Comparison of ENCODE assay signal across 8 mouse cellular contexts in the genomic region with DNA sequence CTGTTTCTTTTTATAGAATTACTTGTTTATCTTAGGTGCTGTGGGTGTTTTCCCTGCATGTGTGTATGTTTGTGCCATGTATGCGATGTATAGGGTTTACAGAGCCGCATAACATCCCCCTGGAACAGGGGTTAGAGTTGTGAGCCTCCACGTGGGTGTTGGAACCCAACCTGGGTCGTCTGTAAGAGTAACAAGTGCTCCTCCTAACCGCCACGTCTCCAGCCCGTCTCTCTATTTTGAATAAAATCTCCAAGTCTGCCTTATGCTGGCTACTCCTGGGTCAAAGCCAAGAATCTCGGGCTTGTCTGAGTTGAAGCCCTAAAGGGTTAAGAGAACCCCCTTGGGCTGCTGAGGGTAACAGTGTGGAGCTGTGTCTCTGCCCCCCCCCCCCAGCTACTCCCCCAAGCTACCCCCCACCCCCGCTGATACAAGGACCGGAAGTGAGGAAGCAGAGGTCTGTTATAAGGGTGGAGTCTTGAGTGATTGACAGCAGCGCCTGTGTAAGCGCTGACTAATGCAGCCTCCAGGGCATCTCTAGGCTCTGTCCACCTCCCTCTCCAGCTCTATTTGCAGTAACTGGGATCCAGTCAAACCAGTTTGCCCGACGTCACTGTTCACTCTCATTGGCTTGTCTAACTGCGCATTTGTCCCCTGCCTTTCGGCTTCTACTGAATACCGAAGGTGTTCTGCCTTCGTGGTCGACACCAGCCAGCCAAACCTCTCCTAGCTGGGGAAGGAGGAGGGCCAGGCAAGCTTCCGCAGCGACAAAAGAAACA. TPM values are rescaled to one million over a fixed set of nuclear protein-coding genes. Genes with fewer than 3 reads are reported as not detected.
DNase-seq lines count a peak whose midpoint lies in the region; ATAC-seq and TF ChIP-seq lines count a peak whose summit lies in the region.

No protein-coding gene starts in this region.

- TF ChIP-seq CTCF in MEL (IDR thresholded peaks at IDR 0.05 in 2 of 3, conservative IDR thresholded peaks at IDR 0.05 in 1 of 3; ENCODE audit: control insufficient read depth in 1 of 3, insufficient read depth in 1 of 3, low read depth in 2 of 3, low read length in 3 of 3, poor library complexity in 1 of 3, severe bottlenecking in 1 of 3) = no peak
- TF ChIP-seq CTCF in bone marrow, adult 2 months (IDR thresholded peaks at IDR 0.05; ENCODE audit: control insufficient read depth, insufficient read depth, low read length) = no peak
- no peak for TF ChIP-seq CTCF in kidney, postnatal 0 days (IDR thresholded peaks at IDR 0.05; ENCODE audit: low read depth)
- TF ChIP-seq CTCF in liver, postnatal 0 days (IDR thresholded peaks at IDR 0.05; ENCODE audit: low read depth) = no peak

- no peaks in the 10 kb centered on the region for H3K9me3 ChIP-seq in MEL (replicated peaks; ENCODE audit: insufficient read depth, low read length)
- H3K9me3 ChIP-seq in embryonic facial prominence, embryonic 14.5 days (ENCODE audit: control insufficient read depth, low read length) = no peaks in the 10 kb centered on the region
- no peaks in the 10 kb centered on the region for H3K9me3 ChIP-seq in heart, embryonic 14.5 days (ENCODE audit: control insufficient read depth, low read length)
- H3K9me3 ChIP-seq in kidney, postnatal 0 days (replicated peaks; ENCODE audit: low read length) = no peaks in the 10 kb centered on the region
- H3K9me3 ChIP-seq in liver, postnatal 0 days (ENCODE audit: low read length) = no peaks in the 10 kb centered on the region
- H3K9me3 ChIP-seq in neural tube, embryonic 12.5 days = no peaks in the 10 kb centered on the region

- no peak for TF ChIP-seq EP300 in MEL (IDR thresholded peaks at IDR 0.05; ENCODE audit: low read depth in 1 of 2, low read length in 2 of 2)
- TF ChIP-seq EP300 in liver, postnatal 0 days (IDR thresholded peaks at IDR 0.05; ENCODE audit: low read depth) = no peak

- no peak for TF ChIP-seq POLR2A in MEL (IDR thresholded peaks at IDR 0.05; ENCODE audit: control insufficient read depth in 1 of 2, insufficient read depth in 1 of 2, low read depth in 1 of 2, low read length in 2 of 2, poor library complexity in 1 of 2)
- TF ChIP-seq POLR2A in bone marrow, adult 2 months (IDR thresholded peaks at IDR 0.05; ENCODE audit: borderline replicate concordance, control insufficient read depth, low read depth, low read length) = no peak

- no peak for TF ChIP-seq RAD21 in MEL (IDR thresholded peaks at IDR 0.05; ENCODE audit: low read depth, low read length)

- H3K36me3 ChIP-seq in MEL (ENCODE audit: control insufficient read depth in 1 of 2, insufficient read depth in 2 of 2, low read length in 2 of 2) = peaks cover 0 to 7% of the 10 kb centered on the region in 2 experiments; a peak in 1 of 4 replicates
- H3K36me3 ChIP-seq in embryonic facial prominence, embryonic 14.5 days (ENCODE audit: control insufficient read depth, insufficient read depth, low read length) = no peaks in the 10 kb centered on the region
- H3K36me3 ChIP-seq in heart, embryonic 14.5 days (ENCODE audit: control insufficient read depth, insufficient read depth, low read length) = no peaks in the 10 kb centered on the region
- no peaks in the 10 kb centered on the region for H3K36me3 ChIP-seq in kidney, postnatal 0 days (ENCODE audit: insufficient read depth, low read length)
- H3K36me3 ChIP-seq in liver, postnatal 0 days (replicated peaks; ENCODE audit: insufficient read depth, low read length) = no peaks in the 10 kb centered on the region
- no peaks in the 10 kb centered on the region for H3K36me3 ChIP-seq in neural tube, embryonic 12.5 days

- H3K4me2 ChIP-seq in embryonic facial prominence, embryonic 14.5 days (ENCODE audit: low read depth, low read length) = peak overlapping the region; percentile 64
- H3K4me2 ChIP-seq in heart, embryonic 14.5 days (ENCODE audit: low read length) = peak overlapping the region; percentile 88
- peak overlapping the region; percentile 47 for H3K4me2 ChIP-seq in kidney, postnatal 0 days (ENCODE audit: low read length)
- peak overlapping the region; percentile 71 for H3K4me2 ChIP-seq in liver, postnatal 0 days (ENCODE audit: low read depth, low read length)
- peak overlapping the region; percentile 58 for H3K4me2 ChIP-seq in neural tube, embryonic 12.5 days (replicated peaks)

- H3K4me3 ChIP-seq in MEL (ENCODE audit: control insufficient read depth in 1 of 2, insufficient read depth in 1 of 2, low read depth in 2 of 2, low read length in 2 of 2) = peak overlapping the region; percentile 48 to 55
- peak overlapping the region; percentile 49 for H3K4me3 ChIP-seq in bone marrow, adult 2 months (replicated peaks; ENCODE audit: control insufficient read depth, low read depth, low read length)
- peak overlapping the region; percentile 38 for H3K4me3 ChIP-seq in embryonic facial prominence, embryonic 14.5 days (ENCODE audit: low read depth, low read length)
- peak overlapping the region; percentile 42 for H3K4me3 ChIP-seq in heart, embryonic 14.5 days (ENCODE audit: control insufficient read depth in 1 of 2, insufficient read depth in 1 of 2, low read depth in 1 of 2, low read length in 2 of 2)
- peak overlapping the region; percentile 1 for H3K4me3 ChIP-seq in kidney, postnatal 0 days (replicated peaks; ENCODE audit: low read depth, low read length)
- peak overlapping the region; percentile 44 for H3K4me3 ChIP-seq in liver, postnatal 0 days (ENCODE audit: low read depth, low read length)
- peak overlapping the region; percentile 19 for H3K4me3 ChIP-seq in neural tube, embryonic 12.5 days

- peak; percentile 72 for DNase-seq in MEL (ENCODE audit: low read depth, low spot score)
- DNase-seq in embryonic facial prominence, embryonic 14.5 days (ENCODE audit: low spot score) = peak; percentile 96
- peak; percentile 89 for DNase-seq in kidney, postnatal 0 days (ENCODE audit: low spot score)
- peak; percentile 63 for DNase-seq in liver, postnatal 0 days
- DNase-seq in yolk sac, embryonic 10.5 days (ENCODE audit: low spot score) = peak; percentile 87

- H3K27ac ChIP-seq in MEL (ENCODE audit: control insufficient read depth, low read depth, low read length) = peak overlapping the region; percentile 71
- no peak overlapping the region for H3K27ac ChIP-seq in bone marrow, adult 2 months (ENCODE audit: control insufficient read depth, insufficient read depth, low read depth, low read length, poor library complexity)
- H3K27ac ChIP-seq in embryonic facial prominence, embryonic 14.5 days (replicated peaks; ENCODE audit: low read depth, low read length) = peak overlapping the region; percentile 88
- H3K27ac ChIP-seq in heart, embryonic 14.5 days (replicated peaks in 1 of 2; ENCODE audit: control insufficient read depth in 1 of 2, insufficient read depth in 1 of 2, low read depth in 2 of 2, low read length in 2 of 2) = peak overlapping the region; percentile 81 to 87
- H3K27ac ChIP-seq in kidney, postnatal 0 days = peak overlapping the region; percentile 60; the same call in 1 of the 2 replicates
- H3K27ac ChIP-seq in liver, postnatal 0 days (ENCODE audit: low read depth) = peak overlapping the region; percentile 61
- H3K27ac ChIP-seq in neural tube, embryonic 12.5 days = 0 out of 2 replicates have a peak overlapping the region, but pooled peaks have one; percentile 20

- peak overlapping the region; percentile 57 for H3K9ac ChIP-seq in MEL (ENCODE audit: control insufficient read depth, low read depth, low read length, poor library complexity, severe bottlenecking)
- peak overlapping the region; percentile 43 for H3K9ac ChIP-seq in embryonic facial prominence, embryonic 14.5 days (ENCODE audit: low read depth, low read length)
- H3K9ac ChIP-seq in heart, embryonic 14.5 days (ENCODE audit: low read length) = peak overlapping the region; percentile 74
- no peak overlapping the region for H3K9ac ChIP-seq in kidney, postnatal 0 days (ENCODE audit: low read depth, low read length)
- H3K9ac ChIP-seq in liver, postnatal 0 days (replicated peaks) = peak overlapping the region; percentile 66
- peak overlapping the region; percentile 21; the same call in 1 of the 2 replicates for H3K9ac ChIP-seq in neural tube, embryonic 12.5 days

- 3% methylated on average over 21 of the region's 21 CpGs for WGBS in bone marrow, adult 2 months
- WGBS in embryonic facial prominence, embryonic 14.5 days = 5% methylated on average over 21 of the region's 21 CpGs
- WGBS in heart, embryonic 14.5 days = 3% methylated on average over 21 of the region's 21 CpGs
- 8% methylated on average over 19 of the region's 21 CpGs for WGBS in kidney, postnatal 0 days
- WGBS in liver, postnatal 0 days (ENCODE audit: insufficient replicate concordance) = 5% methylated on average over 21 of the region's 21 CpGs
- WGBS in neural tube, embryonic 12.5 days = 7% methylated on average over 21 of the region's 21 CpGs

- peak; percentile 95 for ATAC-seq in embryonic facial prominence, embryonic 14.5 days (ENCODE audit: low read depth)
- ATAC-seq in heart, embryonic 14.5 days (ENCODE audit: insufficient number of reproducible peaks, insufficient read depth, low FRiP score, low read depth) = peak; percentile 80
- peak; percentile 86 for ATAC-seq in kidney, postnatal 0 days (replicated peaks; ENCODE audit: low FRiP score, low read depth)
- ATAC-seq in liver, postnatal 0 days = peak; percentile 95
- ATAC-seq in neural tube, embryonic 12.5 days (ENCODE audit: low FRiP score, low read depth) = peak; percentile 81

- H3K4me1 ChIP-seq in MEL (ENCODE audit: control insufficient read depth in 1 of 2, insufficient read depth in 2 of 2, low read length in 2 of 2) = peaks cover 2 to 19% of the 10 kb centered on the region in 2 experiments; a peak in 3 of 4 replicates
- H3K4me1 ChIP-seq in bone marrow, adult 2 months (ENCODE audit: control insufficient read depth, insufficient read depth, low read length) = no peaks in the 10 kb centered on the region
- peaks cover 27% of the 10 kb centered on the region for H3K4me1 ChIP-seq in embryonic facial prominence, embryonic 14.5 days (ENCODE audit: control insufficient read depth, insufficient read depth, low read length)
- H3K4me1 ChIP-seq in heart, embryonic 14.5 days (ENCODE audit: control insufficient read depth in 2 of 2, insufficient read depth in 2 of 2, low read length in 2 of 2) = peaks cover 27 to 44% of the 10 kb centered on the region in 2 experiments
- H3K4me1 ChIP-seq in kidney, postnatal 0 days (replicated peaks; ENCODE audit: insufficient read depth, low read length) = peaks cover 11% of the 10 kb centered on the region; the same call in 1 of the 2 replicates
- peaks cover 24% of the 10 kb centered on the region for H3K4me1 ChIP-seq in liver, postnatal 0 days (ENCODE audit: insufficient read depth)
- H3K4me1 ChIP-seq in neural tube, embryonic 12.5 days = peaks cover 28% of the 10 kb centered on the region

- H3K79me2 ChIP-seq in MEL (ENCODE audit: control insufficient read depth, insufficient read depth, low read length, poor library complexity) = no peaks in the 10 kb centered on the region

- H3K27me3 ChIP-seq in MEL (ENCODE audit: control insufficient read depth in 1 of 2, insufficient read depth in 2 of 2, low read length in 2 of 2) = no peaks in the 10 kb centered on the region
- no peaks in the 10 kb centered on the region for H3K27me3 ChIP-seq in embryonic facial prominence, embryonic 14.5 days (replicated peaks; ENCODE audit: control insufficient read depth, insufficient read depth, low read length)
- H3K27me3 ChIP-seq in heart, embryonic 14.5 days (ENCODE audit: control insufficient read depth, insufficient read depth, low read length) = no peaks in the 10 kb centered on the region
- no peaks in the 10 kb centered on the region for H3K27me3 ChIP-seq in kidney, postnatal 0 days (ENCODE audit: insufficient read depth, low read length)
- no peaks in the 10 kb centered on the region for H3K27me3 ChIP-seq in liver, postnatal 0 days (ENCODE audit: insufficient read depth, low read length)
- H3K27me3 ChIP-seq in neural tube, embryonic 12.5 days (replicated peaks) = peaks cover 4% of the 10 kb centered on the region

RNA-seq across cellular contexts. Expression of a gene that starts 36.3 kb away (rescaled TPM):
- not detected in 2 replicates for total RNA-seq in MEL (2012; rRNA removed)
- not detected for polyA plus RNA-seq in MEL (2012; ENCODE audit: insufficient read depth in 1 of 2, insufficient read length in 2 of 2, low read depth in 1 of 2, low replicate concordance in 2 of 2, missing spikeins in 1 of 2)
- polyA plus RNA-seq in bone marrow, adult 2 months (2011; ENCODE audit: insufficient read depth, insufficient read length, low replicate concordance, missing spikeins) = not detected in 2 replicates
- not detected in 2 replicates for polyA plus RNA-seq in embryonic facial prominence, embryonic 14.5 days (2014; fragmentation: Nextera tagmentation; extraction: Ambion mirVana)
- not detected in 2 replicates for polyA plus RNA-seq in heart, embryonic 14.5 days (2014; fragmentation: Nextera tagmentation; extraction: Ambion mirVana)
- not detected in 2 replicates for polyA plus RNA-seq in kidney, postnatal 0 days (2015; fragmentation: Nextera tagmentation; extraction: Ambion mirVana)
- not detected in 2 replicates for polyA plus RNA-seq in liver, postnatal 0 days (2015; fragmentation: Nextera tagmentation; extraction: Ambion mirVana)
- not detected in 2 replicates for polyA plus RNA-seq in neural tube, embryonic 12.5 days (2016; fragmentation: Nextera tagmentation; extraction: Ambion mirVana)

Comparison
In these comparisons a context has a peak if more than half of its experiments do, and no peak if none do; other contexts are left out.
1. H3K4me3 ChIP-seq: peak in every context shown above with its lines; median percentile 52 in MEL; 49 in bone marrow, adult 2 months; 44 in liver, postnatal 0 days; 42 in heart, embryonic 14.5 days; 38 in embryonic facial prominence, embryonic 14.5 days; 19 in neural tube, embryonic 12.5 days; 1 in kidney, postnatal 0 days.